Mouse (Mus musculus) large intestine, adult 2 months (tissue): ENCODE results near the gene Daxx. TPM values are rescaled to one million over a fixed set of nuclear protein-coding genes. Genes with fewer than 3 reads are reported as not detected.
"Not testable (repeated sequence)": the region's sequence is repeated elsewhere in the genome, so short reads cannot be mapped to it uniquely, and the experiment has no call there.

ENCODE experiments used
- DNase-seq: peaks from one replicate; pipeline ENCODE4 v3.0.0-alpha.2; 2012; ENCODE audit warnings: low read depth, low spot score
- WGBS: fragments of 180-500 bp; shearing (Covaris S2); methylation state at CpG from one replicate; pipeline ENCODE4 v1.1.7; 2018; 5-methylcytosine and 5-hydroxymethylcytosine counted together
- polyA plus RNA-seq: library from polyadenylated mRNA; depleted of rRNA; stranded (reverse); fragments of >200 nt; gene quantifications from 2 replicates; pipeline ENCODE4 v1.2.3, GENCODE M21; 2012; rRNA removed

Daxx gene
- polyA plus RNA-seq: 34.1 and 41.0 TPM in 2 replicates

- 1% methylated on average over 68 of the region's 68 CpGs for WGBS
- peak; percentile 92 for DNase-seq
These were observed at the start of gene Daxx for GRCm38 (mm10) chr17:33909077-33909868. TSS of gene Daxx (plus strand) at chr17:33909414.

GRCm38 (mm10) chr17:33865330-33866030, 43.7 kb upstream of the Daxx start:
- DNase-seq: no peak
- 30% methylated on average over 9 of the region's 9 CpGs for WGBS

DNA sequence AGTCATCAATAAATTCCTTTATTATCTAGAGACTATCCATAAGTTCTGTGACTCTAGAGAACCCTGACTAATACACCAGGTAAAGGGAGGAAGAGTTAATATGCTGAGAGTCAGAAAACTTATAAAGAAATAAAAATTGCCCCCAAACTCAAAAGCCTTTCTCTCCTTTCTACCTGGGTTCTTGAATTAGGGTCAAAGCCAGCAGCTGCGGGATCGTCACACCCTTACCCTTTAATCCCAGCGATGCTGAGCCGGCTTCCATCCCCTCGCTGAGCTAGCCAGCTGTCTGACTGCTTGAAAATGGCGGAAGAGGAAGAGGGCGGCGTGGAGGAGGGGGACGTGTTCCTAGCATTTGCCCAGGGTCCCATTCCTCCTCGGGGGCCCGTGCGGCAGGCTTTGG, 35.7 kb upstream of the Daxx start, which contains the start of gene Gm7029:
Gm7029 (plus strand) TSS at position 301 of the 400 bp plus-strand sequence.
- DNase-seq: not testable (repeated sequence)

GRCm38 (mm10) chr17:33874411-33874810, 34.8 kb upstream of the Daxx start:
- 87% methylated on average over 11 of the region's 11 CpGs for WGBS
- no peak for DNase-seq

More for the DNA sequence above, 35.7 kb upstream of the Daxx start, which contains the start of gene Gm7029:
- 90% methylated on average over 5 of the region's 12 CpGs for WGBS

- 79% methylated on average over 5 of the region's 5 CpGs for WGBS
- DNase-seq: not testable (repeated sequence)
These were observed 33.4 kb upstream of the Daxx start for GRCm38 (mm10) chr17:33875797-33876196.

DNA sequence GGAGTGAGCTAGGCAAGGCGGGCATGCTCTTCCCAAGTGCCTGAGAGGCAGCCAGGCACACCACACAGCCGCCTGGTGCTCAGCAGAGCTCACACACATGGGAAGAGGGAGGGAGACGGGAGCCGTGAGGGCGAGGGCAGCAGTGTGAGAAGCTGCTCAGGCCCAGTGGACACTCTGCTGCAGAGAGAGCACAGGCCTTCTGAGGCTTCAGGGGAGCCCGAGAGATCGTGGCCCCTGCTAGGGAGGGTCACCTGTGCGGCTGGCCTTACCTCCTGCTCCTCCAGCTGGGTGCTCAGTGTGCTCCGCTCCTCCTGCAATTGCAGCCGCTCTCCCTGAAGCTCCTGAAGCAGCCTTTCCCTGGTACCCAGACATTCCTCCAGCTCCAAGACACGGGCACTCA, 24.9 kb upstream of the Daxx start:
- WGBS: 95% methylated on average over 10 of the region's 11 CpGs
- DNase-seq: not testable (repeated sequence)

DNA sequence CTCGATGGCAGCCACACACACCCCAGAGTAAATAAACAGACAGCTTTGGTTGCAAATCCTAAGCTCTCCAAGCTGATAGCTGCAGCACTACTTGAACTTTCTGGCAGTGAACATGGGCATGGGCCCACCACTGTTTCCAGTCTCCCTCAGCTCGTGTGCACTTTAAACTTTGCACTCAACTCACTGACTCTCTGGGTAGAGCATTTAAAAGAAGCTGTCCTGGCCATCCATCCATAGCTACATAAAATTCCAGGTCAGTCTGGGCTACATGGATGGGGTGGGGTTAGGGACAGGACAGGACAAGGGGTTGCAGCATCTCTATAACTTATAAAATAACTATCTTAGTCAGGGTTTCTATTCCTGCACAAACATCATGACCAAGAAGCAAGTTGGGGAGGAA, 21.4 kb upstream of the Daxx start:
- not testable (repeated sequence) for DNase-seq
- WGBS: 24% methylated on average over 2 of the region's 2 CpGs

DNA sequence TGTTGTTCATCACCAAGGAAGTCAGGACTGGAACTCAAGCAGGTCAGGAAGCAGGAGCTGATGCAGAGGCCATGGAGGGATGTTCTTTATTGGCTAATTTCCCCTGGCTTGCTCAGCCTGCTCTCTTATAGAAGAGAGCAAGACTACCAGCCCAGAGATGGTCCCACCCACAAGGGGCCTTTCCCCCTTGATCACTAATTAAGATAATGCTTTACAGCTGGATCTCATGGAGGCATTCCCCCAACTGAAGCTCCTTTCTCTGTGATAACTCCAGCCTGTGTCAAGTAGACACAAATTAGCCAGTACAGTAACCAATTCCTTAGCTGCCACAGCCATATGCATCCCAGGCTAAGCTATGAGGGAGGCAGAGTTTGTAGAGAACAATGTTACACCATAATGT, 21.0 kb upstream of the Daxx start:
- not testable (repeated sequence) for DNase-seq

- DNase-seq: not testable (repeated sequence)
- WGBS: under 1% methylated on average over 38 of the region's 44 CpGs
These were observed 19.2 kb upstream of the Daxx start for GRCm38 (mm10) chr17:33889941-33890532.

DNA sequence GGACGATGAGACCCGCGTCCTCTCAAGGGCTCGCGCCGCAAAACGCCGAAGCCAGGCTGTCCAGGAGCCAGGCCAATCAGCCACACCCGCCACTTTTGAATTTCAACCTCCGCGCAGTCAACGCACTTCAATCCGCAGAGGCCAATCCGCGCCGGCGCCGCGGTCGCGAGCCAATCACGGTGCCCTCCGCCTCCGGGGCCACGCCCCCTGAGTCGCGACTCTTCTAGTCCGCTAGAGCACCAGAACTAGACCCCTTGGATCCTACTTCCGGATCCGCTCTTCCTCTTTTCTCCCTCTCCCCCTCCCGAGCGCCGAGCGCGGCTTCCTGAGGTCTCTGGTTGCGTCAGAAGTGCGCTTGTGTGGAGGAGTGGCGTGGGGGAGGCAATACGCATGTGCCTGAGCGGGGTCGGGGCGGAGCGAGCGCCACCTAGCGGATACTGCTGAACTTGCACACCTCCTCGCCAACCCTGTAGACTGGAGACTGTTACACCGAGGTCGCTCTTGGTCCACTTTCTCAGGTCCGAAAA, 18.6 kb upstream of the Daxx start, which contains the start of gene Kifc1:
Kifc1 (minus strand) TSS at position 129 of the 527 bp plus-strand sequence.
- peak; percentile 94 for DNase-seq
- WGBS: under 1% methylated on average over 49 of the region's 49 CpGs

DNA sequence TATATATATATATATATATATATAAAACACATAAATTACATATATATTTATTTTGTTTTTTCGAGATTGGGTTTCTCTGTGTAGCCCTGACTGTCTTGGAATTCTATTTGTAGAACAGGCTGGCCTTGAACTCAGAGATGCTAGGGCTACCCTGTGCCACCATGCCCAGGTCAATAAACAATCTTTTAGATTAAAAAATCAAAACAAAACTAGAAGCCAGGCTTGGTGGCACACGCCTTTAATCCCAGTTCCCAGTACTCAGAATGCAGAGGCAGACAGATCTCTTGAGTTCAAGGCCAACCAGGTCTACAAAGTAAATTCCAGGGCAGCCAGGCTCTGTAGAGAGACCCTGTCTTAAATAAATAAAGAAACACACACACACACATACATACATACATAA, 17.9 kb upstream of the Daxx start:
- 42% methylated on average over 2 of the region's 2 CpGs for WGBS

GRCm38 (mm10) chr17:33891892-33892291, 17.3 kb upstream of the Daxx start:
- 53% methylated on average over 6 of the region's 6 CpGs for WGBS
- not testable (repeated sequence) for DNase-seq

More for the DNA sequence above, 17.9 kb upstream of the Daxx start:
- no peak for DNase-seq

GRCm38 (mm10) chr17:33892429-33892828, 16.8 kb upstream of the Daxx start:
- DNase-seq: no peak
- WGBS: 28% methylated on average over 7 of the region's 7 CpGs

DNA sequence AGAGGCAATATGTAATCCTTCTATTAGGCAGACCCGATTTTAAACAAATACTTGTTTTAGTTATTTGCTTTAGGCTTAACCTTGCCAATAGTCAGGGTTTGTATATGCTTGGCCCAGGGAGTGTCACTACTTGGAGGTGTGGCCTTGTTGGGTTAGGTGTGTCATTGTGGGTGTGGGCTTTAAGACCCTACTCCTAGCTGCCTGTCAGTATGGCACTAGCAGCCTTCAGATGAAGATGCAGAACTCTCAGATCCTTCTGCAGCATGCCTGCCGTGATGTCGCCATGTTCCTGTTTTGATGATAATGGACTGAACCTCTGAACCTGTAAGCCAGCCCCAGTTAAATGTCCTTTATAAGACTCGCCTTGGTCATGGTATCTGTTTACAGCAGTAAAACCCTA, 16.2 kb upstream of the Daxx start:
- DNase-seq: not testable (repeated sequence)
- 63% methylated on average over 4 of the region's 4 CpGs for WGBS

DNA sequence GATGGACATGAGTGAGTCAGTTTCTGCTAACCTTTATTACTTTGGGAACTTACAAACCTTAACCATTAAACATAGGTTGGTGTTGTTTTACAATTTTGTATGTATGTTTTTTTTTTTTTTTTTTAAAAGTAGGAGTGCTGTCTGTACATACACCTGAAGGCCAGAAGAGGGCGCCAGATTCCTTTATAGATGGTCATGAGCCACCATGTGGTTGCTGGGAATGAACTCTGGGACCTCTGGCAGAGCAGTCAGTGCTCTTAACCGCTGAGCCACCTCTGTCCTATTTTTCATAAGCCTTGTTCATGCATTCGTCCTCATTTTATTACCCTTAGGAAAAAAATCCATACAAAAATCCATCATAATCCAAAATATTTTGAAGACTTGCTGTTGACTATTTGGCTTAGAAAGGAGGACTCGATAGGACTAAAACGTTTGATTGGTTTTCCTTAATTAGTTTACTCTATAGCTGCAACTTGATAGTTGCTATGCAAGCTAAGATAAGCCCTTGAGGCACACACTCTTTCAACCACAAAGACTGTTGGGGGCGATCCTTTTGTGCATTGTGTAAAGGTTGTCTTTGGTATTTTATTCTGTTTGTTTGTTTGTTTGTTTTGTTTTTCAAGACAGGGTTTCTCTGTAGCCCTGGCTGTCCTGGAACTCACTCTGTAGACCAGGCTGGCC, 12.0 kb upstream of the Daxx start:
- 32% methylated on average over 6 of the region's 6 CpGs for WGBS
- peak; percentile 55 for DNase-seq

GRCm38 (mm10) chr17:33898193-33898592, 11.0 kb upstream of the Daxx start:
- not testable (repeated sequence) for DNase-seq
- WGBS: 61% methylated on average over 4 of the region's 4 CpGs

GRCm38 (mm10) chr17:33899642-33900041, 9.6 kb upstream of the Daxx start:
- WGBS: 61% methylated on average over 4 of the region's 4 CpGs
- DNase-seq: no peak

DNA sequence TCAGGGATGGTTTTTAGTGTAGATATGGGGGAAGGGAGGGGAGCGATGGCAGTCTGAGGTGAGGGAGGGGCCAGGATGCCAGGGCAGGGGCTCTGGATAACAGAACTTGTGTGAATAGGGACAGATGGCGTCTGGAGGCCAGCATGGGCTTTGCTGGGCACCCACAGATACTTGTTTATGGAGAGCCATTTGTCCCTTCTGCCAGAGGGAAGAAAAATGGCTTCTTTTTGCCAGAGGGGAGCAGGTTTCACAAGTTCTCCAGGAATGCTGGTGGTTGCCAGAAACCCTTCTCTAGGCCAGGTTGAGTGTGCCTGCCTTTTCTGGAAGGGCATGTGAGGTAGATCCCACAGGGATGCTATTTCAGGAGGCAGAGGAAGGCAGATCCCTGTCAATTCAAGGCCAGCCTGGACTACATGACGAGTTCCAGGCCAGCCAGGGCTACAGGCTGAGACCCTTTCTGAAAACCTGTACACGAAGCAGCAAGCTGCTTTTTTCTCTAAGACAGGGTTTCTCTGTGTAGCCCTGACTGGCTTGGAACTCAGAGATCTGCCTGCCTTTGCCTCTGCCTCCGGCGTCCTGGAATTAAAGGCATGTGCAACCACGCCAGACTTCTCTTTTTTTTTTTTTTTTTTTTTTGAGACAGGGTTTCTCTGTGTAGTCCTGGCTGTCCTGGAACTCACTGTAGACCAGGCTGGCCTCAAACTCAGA, 8.8 kb upstream of the Daxx start:
- no peak for DNase-seq
- WGBS: 77% methylated on average over 7 of the region's 7 CpGs

GRCm38 (mm10) chr17:33900989-33901314, 8.3 kb upstream of the Daxx start:
- 77% methylated on average over 4 of the region's 4 CpGs for WGBS
- no peak for DNase-seq
